Mouse (Mus musculus): ENCODE measurements at regions not wholly inside any gene's neighbourhood (a gene's known extent, or its start where the extent isn't known, plus 50 kb on each side); places are given as distances from the start of the nearest gene placed in this dataset.

- Histone ChIP-seq H3K27me3 (replicated peaks; ENCODE audit: insufficient read depth, low read length) (no peaks in the 10 kb centered on the region), H3K4me1 (ENCODE audit: insufficient read depth, low read depth, low read length) (no peaks in the 10 kb centered on the region), H3K9ac (replicated peaks; ENCODE audit: low read depth) (no peak overlapping the region), H3K9me3 (ENCODE audit: low read length) (no peaks in the 10 kb centered on the region), H3K27ac (ENCODE audit: low read length) (no peak overlapping the region), H3K4me2 (replicated peaks; ENCODE audit: low read depth, low read length) (no peak overlapping the region), H3K4me3 (ENCODE audit: low read depth, low read length) (no peak overlapping the region), H3K36me3 (ENCODE audit: insufficient read depth, low read length) (no peaks in the 10 kb centered on the region)
- ATAC-seq: no peak
- no peak for TF ChIP-seq EP300 (IDR thresholded peaks at IDR 0.05)
- TF ChIP-seq CTCF (IDR thresholded peaks at IDR 0.05): no peak
- 64% methylated on average over 4 of the region's 4 CpGs for WGBS
- no peak for DNase-seq (ENCODE audit: low spot score)
Measured at GRCm38 (mm10) chr5:35221451-35222305, 56.4 kb upstream of the Adra2c start.

GRCm38 (mm10) chr5:35216271-35216670 lies 61.8 kb upstream of the Adra2c start:
- Histone ChIP-seq H3K36me3 (ENCODE audit: insufficient read depth, low read length) (no peaks in the 10 kb centered on the region), H3K4me2 (replicated peaks; ENCODE audit: low read depth, low read length) (no peak overlapping the region), H3K27ac (ENCODE audit: low read length) (no peak overlapping the region), H3K9ac (replicated peaks; ENCODE audit: low read depth) (no peak overlapping the region), H3K27me3 (replicated peaks; ENCODE audit: insufficient read depth, low read length) (no peaks in the 10 kb centered on the region), H3K9me3 (ENCODE audit: low read length) (no peaks in the 10 kb centered on the region), H3K4me1 (ENCODE audit: insufficient read depth, low read depth, low read length) (no peaks in the 10 kb centered on the region), H3K4me3 (ENCODE audit: low read depth, low read length) (no peak overlapping the region)
- no peak for ATAC-seq
- no peak for TF ChIP-seq EP300 (IDR thresholded peaks at IDR 0.05)
- DNase-seq (ENCODE audit: low spot score): no peak
- 34% methylated on average over 2 of the region's 2 CpGs for WGBS

GRCm38 (mm10) chr5:35215480-35216195 lies 62.5 kb upstream of the Adra2c start:
- H3K36me3 ChIP-seq (ENCODE audit: insufficient read depth, low read length): no peaks in the 10 kb centered on the region
- ATAC-seq (no peak), DNase-seq (ENCODE audit: low spot score) (no peak)
- H3K9ac ChIP-seq (replicated peaks; ENCODE audit: low read depth): no peak overlapping the region
- TF ChIP-seq EP300 (IDR thresholded peaks at IDR 0.05) (no peak), CTCF (IDR thresholded peaks at IDR 0.05) (no peak)
- no peaks in the 10 kb centered on the region for H3K27me3 ChIP-seq (replicated peaks; ENCODE audit: insufficient read depth, low read length)
- H3K27ac ChIP-seq (ENCODE audit: low read length): no peak overlapping the region
- H3K4me3 ChIP-seq (ENCODE audit: low read depth, low read length): no peak overlapping the region
- WGBS: 37% methylated on average over 11 of the region's 11 CpGs
- H3K4me2 ChIP-seq (replicated peaks; ENCODE audit: low read depth, low read length): no peak overlapping the region
- H3K9me3 ChIP-seq (ENCODE audit: low read length): no peaks in the 10 kb centered on the region
- no peaks in the 10 kb centered on the region for H3K4me1 ChIP-seq (ENCODE audit: insufficient read depth, low read depth, low read length)

- Histone ChIP-seq H3K9ac (replicated peaks; ENCODE audit: low read depth) (no peak overlapping the region), H3K27me3 (replicated peaks; ENCODE audit: insufficient read depth, low read length) (no peaks in the 10 kb centered on the region), H3K4me1 (ENCODE audit: insufficient read depth, low read depth, low read length) (no peaks in the 10 kb centered on the region), H3K4me2 (replicated peaks; ENCODE audit: low read depth, low read length) (no peak overlapping the region), H3K4me3 (ENCODE audit: low read depth, low read length) (no peak overlapping the region), H3K27ac (ENCODE audit: low read length) (no peak overlapping the region), H3K36me3 (ENCODE audit: insufficient read depth, low read length) (no peaks in the 10 kb centered on the region), H3K9me3 (ENCODE audit: low read length) (no peaks in the 10 kb centered on the region)
- WGBS: 72% methylated on average over 11 of the region's 11 CpGs
- ATAC-seq: no peak
- no peak for TF ChIP-seq EP300 (IDR thresholded peaks at IDR 0.05)
- TF ChIP-seq CTCF (IDR thresholded peaks at IDR 0.05): no peak
- DNase-seq (ENCODE audit: low spot score): no peak
Measured at GRCm38 (mm10) chr5:35215007-35215406, 63.1 kb upstream of the Adra2c start.

GRCm38 (mm10) chr5:35209348-35209747 lies 68.8 kb upstream of the Adra2c start:
- Histone ChIP-seq H3K4me3 (ENCODE audit: low read depth, low read length) (no peak overlapping the region), H3K36me3 (ENCODE audit: insufficient read depth, low read length) (no peaks in the 10 kb centered on the region), H3K27me3 (replicated peaks; ENCODE audit: insufficient read depth, low read length) (no peaks in the 10 kb centered on the region), H3K4me2 (replicated peaks; ENCODE audit: low read depth, low read length) (no peak overlapping the region), H3K27ac (ENCODE audit: low read length) (no peak overlapping the region), H3K4me1 (ENCODE audit: insufficient read depth, low read depth, low read length) (no peaks in the 10 kb centered on the region), H3K9me3 (ENCODE audit: low read length) (no peaks in the 10 kb centered on the region), H3K9ac (replicated peaks; ENCODE audit: low read depth) (no peak overlapping the region)
- ATAC-seq (no peak), DNase-seq (ENCODE audit: low spot score) (no peak)
- 23% methylated on average over 1 of the region's 1 CpGs for WGBS
- TF ChIP-seq EP300 (IDR thresholded peaks at IDR 0.05) (no peak), CTCF (IDR thresholded peaks at IDR 0.05) (no peak)

- no peak for ATAC-seq
- 90% methylated on average over 6 of the region's 6 CpGs for WGBS
Measured at GRCm38 (mm10) chr5:35204049-35204448, 74.1 kb upstream of the Adra2c start.

More at GRCm38 (mm10) chr5:35204049-35204448, 74.1 kb upstream of the Adra2c start:
- Histone ChIP-seq H3K36me3 (ENCODE audit: insufficient read depth, low read length) (no peaks in the 10 kb centered on the region), H3K4me2 (replicated peaks; ENCODE audit: low read depth, low read length) (no peak overlapping the region), H3K27ac (ENCODE audit: low read length) (no peak overlapping the region), H3K9ac (replicated peaks; ENCODE audit: low read depth) (no peak overlapping the region), H3K4me3 (ENCODE audit: low read depth, low read length) (no peak overlapping the region), H3K27me3 (replicated peaks; ENCODE audit: insufficient read depth, low read length) (no peaks in the 10 kb centered on the region), H3K4me1 (ENCODE audit: insufficient read depth, low read depth, low read length) (no peaks in the 10 kb centered on the region), H3K9me3 (ENCODE audit: low read length) (no peaks in the 10 kb centered on the region)
- no peak for TF ChIP-seq CTCF (IDR thresholded peaks at IDR 0.05)
- no peak for TF ChIP-seq EP300 (IDR thresholded peaks at IDR 0.05)
- DNase-seq (ENCODE audit: low spot score): no peak

All from lung, postnatal 0 days (tissue).